Mouse (Mus musculus) left cerebral cortex, adult 9 months (tissue): ENCODE measurements around the gene Slc6a3.

Experiments used
- DNase-seq, 2 experiments: peaks; one replicate each; pipeline ENCODE4 v3.0.0; 2022; ENCODE audit warnings: low spot score in 2 of 2

Gene Slc6a3

DNA sequence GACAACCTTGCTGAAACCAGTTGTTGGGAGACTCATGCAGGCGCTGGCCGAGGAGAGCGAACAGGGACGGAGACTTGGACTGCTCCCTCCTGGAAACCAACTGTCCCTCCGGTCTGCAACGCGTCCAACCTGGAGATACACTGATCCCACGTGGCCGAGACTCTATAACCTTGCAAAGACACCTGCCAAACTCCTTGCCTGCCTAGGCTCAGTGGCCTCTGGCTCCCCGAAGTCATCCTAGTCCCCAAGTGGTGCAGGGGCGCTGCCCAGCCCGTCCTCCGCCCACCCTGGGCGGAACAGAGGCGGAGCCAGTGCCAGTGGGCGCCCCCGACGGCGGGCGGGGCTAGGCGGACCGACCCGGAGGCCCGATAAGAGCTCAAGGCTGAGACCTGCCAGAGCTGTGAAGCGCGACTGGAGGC is at the start of gene Slc6a3:
TSS of gene Slc6a3 (plus strand) at position 345 of the 419 bp plus-strand sequence.
- DNase-seq, result no peak

DNA sequence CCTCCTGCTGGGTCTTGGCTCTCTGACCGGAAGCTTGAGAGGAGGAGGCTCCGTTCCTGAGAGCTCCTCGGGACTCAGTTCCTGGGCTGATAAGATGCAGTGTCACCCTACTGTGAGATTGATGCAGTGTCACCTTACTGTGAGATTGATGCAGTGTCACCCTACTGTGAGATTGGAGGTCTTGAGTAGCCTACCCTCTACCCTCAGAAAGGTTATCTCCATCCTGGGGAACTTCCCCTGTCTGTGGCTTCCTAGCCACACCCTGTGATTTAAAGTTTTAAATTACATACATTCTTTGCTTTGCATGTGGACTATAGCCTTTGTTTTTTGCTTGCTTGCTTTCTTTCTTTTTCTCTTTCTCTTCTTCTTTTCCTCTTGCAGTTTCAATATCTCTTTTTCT is 48.4 kb upstream of the Slc6a3 start:
- DNase-seq, result no peak

DNA sequence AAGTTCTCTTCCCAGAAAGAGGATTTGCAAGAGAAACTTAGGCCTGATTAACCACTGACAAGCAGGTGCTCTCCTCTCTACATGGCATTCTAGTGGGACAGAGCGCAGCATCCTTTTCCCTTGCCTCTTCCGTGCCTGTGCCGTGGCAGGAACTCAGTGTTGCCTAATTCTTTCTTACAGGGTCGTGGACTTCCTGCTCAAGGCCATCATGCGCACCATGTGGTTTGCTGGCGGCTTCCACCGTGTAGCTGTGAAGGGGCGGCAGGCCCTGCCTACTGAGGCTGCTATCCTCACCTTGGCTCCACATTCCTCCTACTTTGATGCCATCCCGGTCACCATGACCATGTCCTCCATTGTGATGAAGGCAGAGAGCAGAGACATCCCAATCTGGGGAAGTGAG is 47.8 kb upstream of the Slc6a3 start:
- no peak for DNase-seq

DNA sequence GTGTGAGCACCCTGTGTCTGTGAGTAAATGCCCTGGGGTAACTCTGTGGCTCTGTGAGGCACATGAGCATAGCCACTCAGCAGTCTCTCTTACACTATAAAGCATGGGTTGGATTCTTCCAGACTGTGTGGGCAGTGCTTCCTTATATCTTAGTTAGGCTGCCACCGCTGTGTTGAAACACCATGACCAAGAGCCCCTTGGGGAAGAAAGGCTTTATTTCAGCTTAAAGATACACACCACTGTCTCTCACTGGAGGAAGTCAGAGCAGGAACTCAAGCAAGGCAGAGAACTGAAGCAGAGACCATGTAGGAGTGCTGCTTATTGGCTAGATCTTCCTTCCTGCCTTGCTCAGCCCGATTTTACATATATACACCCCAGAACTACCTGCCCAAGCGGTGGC is 46.6 kb upstream of the Slc6a3 start:
- DNase-seq, result peak in 1 of 2 experiments; percentile 36

DNA sequence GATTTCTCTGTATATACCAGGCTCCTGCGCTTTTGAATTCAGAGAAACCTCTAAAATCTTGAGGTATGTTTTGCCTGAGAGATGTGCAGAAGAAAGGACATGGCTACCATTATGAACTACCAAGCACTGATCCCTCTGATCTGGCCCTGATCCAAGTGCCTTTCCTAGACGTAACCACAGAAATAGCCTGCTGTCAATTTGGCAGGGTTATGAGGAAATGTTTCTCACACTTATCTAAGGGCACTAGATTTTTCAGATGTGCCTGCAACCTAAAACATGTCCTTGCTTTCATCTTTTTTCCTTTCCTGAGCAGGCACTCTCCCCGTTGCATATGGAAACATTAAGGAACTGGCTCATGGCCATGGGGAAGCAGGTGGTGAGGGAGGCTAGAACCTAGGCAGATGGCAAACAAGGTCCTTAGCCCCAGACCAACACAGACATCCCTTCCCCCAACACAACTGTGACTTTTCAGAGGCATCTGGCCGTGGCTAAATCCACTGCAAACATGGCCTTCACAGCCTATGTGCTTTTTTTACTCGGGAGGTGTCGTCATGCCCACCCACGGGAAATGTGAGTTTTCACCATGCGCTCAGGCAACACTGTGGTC is 45.9 kb upstream of the Slc6a3 start:
- DNase-seq, result peak in 1 of 2 experiments; percentile 30

DNA sequence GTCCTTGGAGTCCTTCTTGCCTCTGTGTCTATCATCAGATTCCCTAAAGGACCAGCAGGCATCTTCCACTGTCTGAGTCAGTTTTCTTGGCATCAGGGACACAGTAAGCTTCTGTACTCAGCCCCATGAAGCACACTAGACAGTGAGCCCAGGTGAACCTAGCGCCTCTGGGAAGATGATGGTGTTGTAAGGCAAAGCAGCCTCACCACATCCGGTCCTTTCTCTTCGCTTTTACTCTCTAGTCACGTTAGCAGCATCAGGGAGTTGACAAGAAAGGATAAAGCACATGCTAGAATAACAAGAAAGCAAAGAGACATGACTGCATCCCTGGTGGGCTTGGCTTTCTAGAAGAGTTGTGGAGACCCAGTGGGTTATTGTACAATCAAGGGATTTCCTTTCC is 43.4 kb upstream of the Slc6a3 start:
- DNase-seq, result no peak

DNA sequence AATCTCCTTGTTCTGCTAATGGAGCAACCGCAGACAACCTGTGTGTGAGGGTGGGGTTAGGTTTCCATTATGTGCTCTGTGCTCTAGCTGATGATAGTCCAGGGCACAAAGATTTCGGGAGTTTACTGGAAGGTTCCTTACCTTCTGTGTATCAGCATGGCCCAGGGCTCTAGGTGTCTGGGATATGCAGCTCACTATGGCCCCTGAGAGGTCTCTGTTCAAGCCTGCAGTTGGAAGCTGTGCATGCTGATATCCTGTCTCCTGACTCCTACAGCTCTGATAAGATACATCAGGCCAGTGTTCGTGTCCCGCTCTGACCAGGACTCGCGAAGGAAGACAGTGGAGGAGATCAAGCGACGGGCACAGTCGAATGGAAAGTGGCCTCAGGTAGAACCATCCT is 42.0 kb upstream of the Slc6a3 start:
- no peak for DNase-seq

DNA sequence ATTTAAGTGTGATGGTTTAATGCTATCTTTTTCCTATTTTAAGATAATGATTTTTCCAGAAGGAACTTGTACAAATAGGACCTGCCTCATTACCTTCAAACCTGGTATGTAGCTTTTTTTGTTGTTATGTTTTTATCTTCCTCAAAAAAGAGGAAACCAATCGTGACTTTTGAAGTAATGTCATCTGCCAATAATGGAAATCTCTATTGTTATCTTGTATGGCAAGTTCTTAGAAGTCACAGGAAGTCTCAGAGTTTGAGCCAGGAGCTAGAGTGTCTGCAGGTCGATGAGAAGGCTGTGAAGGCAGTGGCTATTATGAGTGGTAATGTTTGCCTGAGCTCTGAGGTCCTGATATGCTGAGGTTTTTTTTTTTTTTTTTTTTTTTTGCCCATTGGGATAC is 40.4 kb upstream of the Slc6a3 start:
- no peak for DNase-seq

DNA sequence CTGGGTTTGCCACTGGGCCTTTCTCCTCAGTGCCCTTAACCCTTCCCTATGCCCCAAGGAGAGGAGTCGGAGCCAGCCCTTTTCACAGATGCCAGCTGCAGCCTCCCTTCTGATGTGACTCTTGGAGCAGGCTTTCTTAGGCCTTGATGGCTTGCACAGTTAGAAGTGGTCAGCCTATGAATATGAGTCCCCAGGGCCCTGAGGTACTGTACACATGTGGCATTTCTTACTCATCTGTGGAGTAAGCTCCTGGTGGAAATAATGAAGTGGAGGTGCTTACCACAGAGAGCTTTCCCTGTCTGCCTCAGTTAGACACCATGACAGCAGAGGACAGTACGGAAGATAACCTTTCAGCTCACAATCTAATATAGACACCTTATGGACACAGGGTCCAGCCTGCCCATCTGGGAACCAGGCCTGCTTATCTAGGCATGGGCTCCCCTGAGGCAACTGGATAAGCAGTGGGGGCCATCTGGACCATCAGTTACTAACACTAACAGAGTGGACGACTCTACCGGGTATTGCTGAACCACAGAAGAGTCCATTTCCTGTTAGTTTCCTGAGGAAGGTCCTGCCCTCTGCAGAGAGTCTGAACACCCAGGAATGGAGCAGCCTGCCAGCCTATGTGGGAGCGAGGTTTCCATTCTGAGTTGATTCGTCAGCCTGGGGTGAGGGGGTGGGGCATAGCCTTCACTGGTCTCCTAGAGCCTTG is 36.5 kb upstream of the Slc6a3 start:
- no peak for DNase-seq

DNA sequence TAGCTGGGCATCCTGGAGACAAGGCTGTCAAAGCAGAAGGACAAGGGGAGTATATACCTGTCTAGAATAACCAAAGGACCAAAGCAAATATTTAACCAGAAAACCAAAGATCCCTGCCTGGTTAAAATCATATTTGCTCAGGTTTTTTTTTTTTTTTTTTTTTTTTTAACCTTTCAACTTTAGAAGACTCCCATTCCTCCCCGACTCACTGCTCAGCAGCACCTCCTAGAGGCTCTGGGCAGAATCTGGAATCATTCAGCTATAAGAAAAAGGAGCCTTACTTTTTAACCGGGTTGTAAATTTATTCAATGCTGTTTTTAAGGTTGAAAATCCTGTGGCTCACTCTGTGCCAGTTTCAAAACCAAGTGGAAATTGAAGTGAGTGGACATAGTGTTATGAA is 33.8 kb upstream of the Slc6a3 start:
- no peak for DNase-seq

DNA sequence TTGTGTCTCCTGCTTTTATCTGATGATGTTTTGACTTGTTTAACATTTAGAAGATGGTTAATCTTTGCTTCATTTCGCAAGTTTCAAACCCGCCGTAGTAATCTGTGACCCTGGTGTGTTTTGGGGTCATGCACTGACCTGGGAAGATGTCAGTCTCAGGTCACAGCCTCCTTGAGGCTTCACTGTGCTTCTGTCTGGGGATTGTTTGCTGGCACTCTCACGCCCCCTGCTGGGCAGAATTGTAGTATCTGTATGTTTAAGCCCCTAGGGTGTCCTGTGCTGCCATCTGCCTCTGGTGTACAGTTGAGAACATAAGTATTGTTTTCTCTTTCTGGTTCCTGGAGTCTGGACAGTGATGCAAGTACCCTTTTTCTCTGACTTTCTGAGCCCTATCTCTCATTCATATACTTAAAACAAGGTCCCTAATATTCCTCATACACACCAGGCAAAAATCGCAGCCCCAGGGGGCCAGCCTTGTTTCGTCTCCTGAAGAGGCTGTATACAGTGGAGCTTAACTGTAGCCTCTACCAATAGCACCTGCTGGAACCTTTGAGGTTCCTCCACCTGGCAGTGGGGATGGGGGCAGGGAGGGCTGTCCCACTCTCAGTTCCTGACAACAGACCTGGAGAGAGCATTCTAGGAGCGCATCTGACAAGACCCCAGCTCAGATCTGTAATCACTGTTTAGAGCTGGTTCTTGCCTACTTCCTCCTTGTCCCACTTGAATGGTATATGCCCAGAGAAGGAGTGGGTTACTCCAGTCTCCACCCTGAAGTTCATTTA is 30.7 kb upstream of the Slc6a3 start:
- peak in 1 of 2 experiments; percentile 93 for DNase-seq

DNA sequence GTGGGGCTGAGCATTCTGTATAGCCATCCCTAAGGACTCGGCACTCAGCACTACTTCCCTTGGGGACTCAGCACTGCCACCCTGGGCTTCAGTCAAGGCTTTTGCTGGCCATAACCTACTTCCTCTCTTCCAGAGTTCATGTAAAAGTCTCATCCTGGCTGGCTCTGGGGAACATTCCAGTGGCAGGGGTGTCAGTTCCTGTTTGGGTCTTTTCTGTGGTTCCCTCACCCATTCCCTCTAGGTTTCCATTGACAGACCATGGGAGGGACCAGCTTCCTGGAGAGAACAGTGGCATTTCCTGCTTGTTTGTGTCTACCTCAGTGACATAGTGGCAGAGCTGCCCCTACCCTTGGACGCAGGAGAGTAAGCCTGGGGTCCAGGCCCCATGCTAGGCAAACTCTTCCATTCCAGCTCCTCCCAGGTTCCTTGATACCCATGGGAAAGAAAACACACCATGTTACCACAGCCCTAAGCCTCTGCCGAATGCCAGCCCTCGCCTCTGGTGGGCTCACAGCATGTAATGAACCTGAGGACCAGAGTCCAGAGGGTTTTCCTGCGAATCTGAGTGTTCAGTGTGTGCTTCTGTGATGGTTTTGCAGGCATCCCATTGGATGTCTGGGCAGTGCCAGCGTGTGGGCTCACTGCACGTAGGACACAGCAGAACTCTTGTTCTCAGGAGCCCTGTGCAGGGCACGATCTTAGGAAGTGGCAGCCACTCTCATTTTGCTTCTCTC is 27.6 kb upstream of the Slc6a3 start:
- no peak for DNase-seq

DNA sequence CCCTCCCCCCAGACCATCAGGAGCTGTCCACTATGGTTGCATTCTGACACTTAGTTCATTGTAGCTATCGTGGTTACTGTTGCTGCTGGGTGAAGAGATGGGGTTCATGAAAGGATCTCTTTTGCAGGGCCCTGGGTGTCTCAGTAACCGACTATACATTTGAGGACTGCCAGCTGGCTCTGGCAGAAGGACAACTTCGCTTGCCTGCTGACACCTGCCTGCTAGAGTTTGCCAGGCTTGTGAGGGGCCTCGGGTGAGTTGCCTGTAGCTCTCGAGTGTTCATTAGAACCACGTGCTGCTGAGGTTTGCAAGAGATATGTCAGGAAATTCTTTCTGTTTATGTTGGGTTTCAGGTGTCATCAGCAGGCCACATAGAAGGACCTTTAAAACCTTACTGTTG is 26.7 kb upstream of the Slc6a3 start:
- DNase-seq, result no peak

DNA sequence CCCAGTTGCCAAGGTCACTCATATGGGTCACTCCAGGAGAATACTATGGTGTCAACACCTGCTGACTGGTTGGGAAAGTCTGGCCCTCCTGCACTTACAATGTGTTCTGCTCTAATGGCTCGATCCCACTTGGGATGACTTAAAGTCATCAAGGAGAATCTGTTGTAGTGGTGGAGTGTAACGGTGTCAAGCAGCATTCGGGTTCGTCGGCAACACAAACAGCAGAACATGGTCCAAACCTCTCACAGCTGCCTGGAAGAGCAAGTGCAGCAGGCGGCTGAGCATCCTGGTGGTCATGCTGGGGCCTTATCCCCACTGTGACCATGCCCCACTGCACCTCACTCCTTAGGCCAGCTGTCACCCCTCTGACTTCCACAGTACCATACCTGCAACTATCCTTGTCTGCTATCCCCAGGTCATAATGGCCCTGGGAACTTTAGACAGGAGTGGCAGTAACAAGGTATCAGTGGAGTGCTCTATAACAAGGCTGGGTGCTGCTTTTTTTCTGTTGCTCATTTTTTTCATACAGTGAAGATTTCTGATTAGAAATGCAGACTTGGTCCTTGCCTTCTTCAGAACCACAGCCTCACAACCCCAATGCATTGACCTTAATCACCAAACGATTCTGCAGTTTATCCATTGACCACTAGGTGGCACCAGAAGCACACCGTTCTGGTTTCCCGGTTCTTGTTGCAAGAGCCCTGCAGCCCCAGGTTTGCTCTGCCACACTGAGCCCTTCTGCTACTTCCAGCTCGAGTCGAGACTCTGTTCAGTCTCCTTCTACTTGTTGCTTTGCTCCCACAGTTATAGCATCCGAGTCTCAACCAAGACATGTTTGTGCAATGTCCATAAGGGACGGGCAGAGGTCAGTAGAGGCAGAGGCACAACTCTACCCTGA is 23.5 kb upstream of the Slc6a3 start:
- peak in 1 of 2 experiments; percentile 81 for DNase-seq

DNA sequence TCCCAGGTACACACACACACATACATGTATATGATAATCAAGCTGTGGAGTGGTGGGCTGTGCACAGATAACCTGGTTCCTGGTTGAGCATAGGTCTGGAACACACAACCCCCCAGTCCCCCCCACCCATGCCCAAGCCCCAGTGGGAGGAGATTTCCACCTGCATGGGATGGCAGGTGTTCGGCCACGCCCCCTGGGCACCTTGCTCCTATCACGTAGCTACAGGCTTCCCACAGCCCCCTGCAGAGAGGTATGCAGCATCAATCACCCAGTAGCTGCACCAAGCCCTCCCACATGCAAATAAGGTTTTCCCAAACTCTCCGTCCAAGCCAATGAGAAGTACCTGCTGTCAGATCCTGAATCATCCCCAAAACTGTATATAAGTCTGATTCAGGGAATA is 19.7 kb upstream of the Slc6a3 start:
- DNase-seq, result no peak

DNA sequence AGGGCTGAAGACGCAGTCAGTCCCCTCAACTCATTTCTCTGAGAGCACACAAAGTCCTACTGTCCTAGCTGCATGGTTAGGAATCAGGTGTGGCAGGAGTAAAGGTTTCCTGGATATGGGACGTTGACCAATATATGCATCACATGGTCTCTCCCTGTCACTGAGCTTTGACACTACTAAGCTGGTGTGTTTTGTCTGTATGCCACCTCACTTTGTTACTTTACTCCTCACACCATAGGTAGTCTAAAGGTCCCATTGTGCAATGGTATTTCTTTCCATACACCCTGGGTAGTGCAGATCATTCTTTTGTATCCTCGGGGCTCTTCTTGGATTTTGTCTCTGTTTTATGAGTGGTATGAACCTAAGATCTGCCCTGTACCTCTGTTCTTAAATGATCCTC is 2.8 kb upstream of the Slc6a3 start:
- no peak for DNase-seq

DNA sequence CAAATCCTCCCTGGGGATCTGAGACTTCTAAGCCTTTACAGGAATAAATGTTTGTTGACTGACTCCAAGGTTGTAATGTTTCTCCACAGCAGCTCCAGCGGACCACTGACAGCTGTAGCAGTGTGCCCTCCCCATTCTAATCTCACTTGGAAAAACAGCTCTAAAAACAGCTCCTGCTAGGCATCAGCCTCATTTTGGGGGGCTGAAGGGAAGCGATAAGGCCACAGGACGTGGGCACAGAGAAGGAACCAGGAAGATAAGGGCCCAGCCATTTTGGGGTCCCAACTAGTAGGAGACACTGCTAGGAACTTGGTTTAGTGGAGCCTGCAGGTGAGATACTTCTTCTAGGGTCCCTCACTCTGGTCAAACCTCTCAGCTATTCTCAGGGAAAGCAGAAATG is 1.3 kb upstream of the Slc6a3 start:
- no peak for DNase-seq

DNA sequence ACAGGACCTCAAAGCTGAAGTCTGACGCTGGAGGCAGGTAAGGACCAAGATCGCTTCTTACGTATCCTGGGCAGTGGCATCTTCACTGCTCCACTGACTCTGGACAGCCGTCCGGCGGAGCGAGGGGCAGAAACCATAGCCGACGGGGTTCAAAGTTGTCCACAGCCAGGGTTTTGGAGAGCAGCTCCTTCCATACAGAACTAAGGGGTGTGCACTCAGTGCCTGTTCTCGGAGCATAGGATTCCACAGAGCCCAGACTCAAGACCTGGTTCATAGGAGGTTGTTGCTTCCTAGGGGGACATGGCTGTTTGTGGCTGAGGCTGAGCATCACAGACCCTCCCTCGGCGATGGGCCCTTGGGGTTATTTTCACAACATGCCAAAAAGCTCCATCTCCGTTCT is 277 bp downstream of the Slc6a3 start:
- DNase-seq, result no peak

DNA sequence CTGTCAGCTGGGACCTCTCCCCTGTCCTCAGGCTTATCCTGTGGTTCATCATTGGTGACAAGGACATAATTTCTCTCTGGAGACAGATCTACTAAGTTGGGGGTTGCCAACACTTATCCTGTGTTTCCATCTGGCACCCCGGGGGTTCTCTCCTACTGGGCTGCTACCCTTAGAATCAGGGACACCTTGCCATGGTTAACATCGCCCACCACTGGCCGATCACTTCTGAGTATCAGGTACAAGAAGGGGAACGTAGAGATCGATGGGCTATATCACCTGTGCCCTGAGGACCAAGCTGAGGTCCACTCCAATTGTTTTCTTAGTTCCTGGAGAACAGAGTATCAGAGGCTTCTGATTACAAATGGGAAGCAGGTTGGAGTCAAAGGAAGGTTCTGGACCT is 27.7 kb downstream of the Slc6a3 start:
- no peak for DNase-seq

DNA sequence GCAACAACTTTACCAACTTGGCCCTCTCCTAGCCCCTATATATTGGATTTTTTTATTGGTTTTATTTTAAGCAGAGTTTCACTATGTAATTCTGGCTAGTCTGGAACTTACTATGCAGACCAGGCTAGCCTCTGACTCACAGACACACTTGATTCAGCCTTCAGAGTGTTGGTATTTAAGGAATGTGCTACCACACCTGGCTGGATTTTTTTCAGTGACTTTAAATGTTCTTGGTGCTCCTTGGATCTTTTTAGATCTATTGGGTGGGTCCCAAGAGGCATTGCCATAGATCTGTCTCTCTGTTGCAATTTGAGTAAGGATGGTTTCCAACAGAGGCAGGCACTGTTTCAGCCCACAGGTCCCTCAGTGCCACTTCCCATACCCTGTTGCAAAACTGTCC is 38.5 kb downstream of the Slc6a3 start:
- DNase-seq, result no peak

DNA sequence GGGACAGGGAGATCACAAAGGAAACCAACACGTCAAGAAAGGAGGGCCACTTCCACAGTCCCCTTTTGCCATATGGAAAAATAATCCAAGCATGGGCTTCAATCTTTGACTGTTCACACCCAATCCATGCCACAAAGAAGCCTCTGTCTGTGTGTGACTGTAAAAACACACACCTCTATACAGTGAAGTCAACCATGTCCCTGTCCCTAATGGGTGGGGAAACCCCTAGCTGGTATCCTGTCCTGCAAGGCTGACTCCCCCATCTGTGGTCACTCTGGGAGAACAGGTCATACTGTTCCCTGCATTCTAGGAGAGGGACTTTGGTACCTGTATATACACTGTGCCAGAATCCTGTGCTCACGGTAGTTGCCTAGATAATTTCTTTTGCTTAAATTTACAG is 40.7 kb downstream of the Slc6a3 start:
- DNase-seq, result no peak
